Mouse (Mus musculus) hindbrain, embryonic 14.5 days (tissue): ENCODE measurements around the gene Rps6kl1. TPM values are rescaled to one million over a fixed set of nuclear protein-coding genes. Genes with fewer than 3 reads are reported as not detected.

Experiments used
- ATAC-seq: fragments of 200-750 bp; cut with Nextera tagmentation; 2 replicates; pipeline ENCODE4 v1.8.0; 2017; ENCODE audit warnings: moderate number of reproducible peaks, mild to moderate bottlenecking, moderate TSS enrichment, moderate library complexity; ENCODE audit not compliant: low FRiP score
- DNase-seq: peaks from one replicate; pipeline ENCODE4 v3.0.0-alpha.2; 2015; ENCODE audit warnings: low spot score
- H3K27ac ChIP-seq: fragments of 300-500 bp; sonication (generic); 2 replicates; pipeline ENCODE4 v1.5.1; 2014; ENCODE audit warnings: mild to moderate bottlenecking, moderate library complexity
- H3K27me3 ChIP-seq: fragments of 300-500 bp; sonication (generic); 2 replicates; pipeline ENCODE4 v1.6.1; 2014; ENCODE audit warnings: mild to moderate bottlenecking, low read length, mixed read lengths; ENCODE audit not compliant: control insufficient read depth, insufficient read depth
- H3K36me3 ChIP-seq: fragments of 300-500 bp; sonication (generic); replicated peaks from 2 replicates; pipeline ENCODE4 v1.6.1; 2014; ENCODE audit not compliant: control insufficient read depth, insufficient read depth
- H3K4me1 ChIP-seq: fragments of 300-500 bp; sonication (generic); replicated peaks from 2 replicates; pipeline ENCODE4 v1.6.1; 2014; ENCODE audit warnings: antibody characterized with exemption, low read length, mixed read lengths; ENCODE audit not compliant: control insufficient read depth, insufficient read depth
- H3K4me2 ChIP-seq: fragments of 300-500 bp; sonication (generic); replicated peaks from 2 replicates; pipeline ENCODE4 v1.6.1; 2014; ENCODE audit warnings: mild to moderate bottlenecking, moderate library complexity
- H3K4me3 ChIP-seq: fragments of 300-500 bp; sonication (generic); replicated peaks from 2 replicates; pipeline ENCODE4 v1.5.1; 2014; ENCODE audit warnings: mild to moderate bottlenecking, low read length
- H3K9ac ChIP-seq: fragments of 300-500 bp; sonication (generic); 2 replicates; pipeline ENCODE4 v1.6.1; 2014
- H3K9me3 ChIP-seq: fragments of 300-500 bp; sonication (generic); 2 replicates; pipeline ENCODE4 v1.6.1; 2016; ENCODE audit warnings: low read length; ENCODE audit not compliant: control insufficient read depth
- WGBS: fragments of 180-500 bp; shearing (Covaris S2); extraction: QIAGEN DNeasy Blood & Tissue Kit; methylation state at CpG from one replicate; pipeline ENCODE4 v1.1.7; 2014; 5-methylcytosine and 5-hydroxymethylcytosine counted together
- polyA plus RNA-seq: library from polyadenylated mRNA; unstranded; fragments of >200 nt; fragmentation: Nextera tagmentation; extraction: Ambion mirVana; gene quantifications from 2 replicates; pipeline ENCODE4 v1.2.1, GENCODE M21; 2014

Gene Rps6kl1
- polyA plus RNA-seq, 1 experiment from 2014 or later, result 22.9 TPM

GRCm38 (mm10) chr12:85177740-85178239 is 26.7 kb upstream of the Rps6kl1 start, which contains the start of gene Pgf:
Gene Pgf (minus strand): TSS chr12:85177790.
- H3K4me2 ChIP-seq, result peak within 1 kb of the TSS; percentile 53
- no peaks in the 10 kb centered on the region for H3K36me3 ChIP-seq
- H3K27ac ChIP-seq, result 0 out of 2 replicates have a peak within 1 kb of the TSS, but pooled peaks have one; percentile 14
- ATAC-seq, result no peak
- 77% methylated on average over 10 of the region's 10 CpGs for whole genome bisulfite sequencing
- peaks cover 38% of the 10 kb centered on the region for H3K4me1 ChIP-seq
- no peak for DNase-seq
- H3K4me3 ChIP-seq, result peak within 1 kb of the TSS; percentile 19
- H3K27me3 ChIP-seq, result peaks cover 10% of the 10 kb centered on the region
- H3K9me3 ChIP-seq, result no peaks in the 10 kb centered on the region
- H3K9ac ChIP-seq, result peak within 1 kb of the TSS; percentile 34; the same call in 1 of the 2 replicates

GRCm38 (mm10) chr12:85176846-85177523 is 25.9 kb upstream of the Rps6kl1 start:
- ATAC-seq (no peak), DNase-seq (no peak)
- peak overlapping the region; percentile 19 for H3K4me3 ChIP-seq
- WGBS, result 4% methylated on average over 32 of the region's 32 CpGs
- H3K27ac ChIP-seq, result no peak overlapping the region
- peaks cover 30% of the 10 kb centered on the region for H3K4me1 ChIP-seq
- peaks cover 10% of the 10 kb centered on the region for H3K27me3 ChIP-seq
- peak overlapping the region; percentile 34; the same call in 1 of the 2 replicates for H3K9ac ChIP-seq
- H3K36me3 ChIP-seq, result no peaks in the 10 kb centered on the region
- no peaks in the 10 kb centered on the region for H3K9me3 ChIP-seq
- H3K4me2 ChIP-seq, result peak overlapping the region; percentile 53

GRCm38 (mm10) chr12:85175926-85176845 is 25.1 kb upstream of the Rps6kl1 start:
- Histone ChIP-seq H3K4me1 (peaks cover 27% of the 10 kb centered on the region), H3K9ac (0 out of 2 replicates have a peak overlapping the region, but pooled peaks have one; percentile 25), H3K27ac (peak overlapping the region; percentile 14; the same call in 1 of the 2 replicates), H3K9me3 (no peaks in the 10 kb centered on the region), H3K4me3 (peak overlapping the region; percentile 19), H3K4me2 (peak overlapping the region; percentile 53), H3K27me3 (peaks cover 10% of the 10 kb centered on the region), H3K36me3 (no peaks in the 10 kb centered on the region)
- 14% methylated on average over 11 of the region's 11 CpGs for WGBS
- ATAC-seq, result peak; percentile 79
- DNase-seq, result peak; percentile 68

- Histone ChIP-seq H3K36me3 (no peaks in the 10 kb centered on the region), H3K4me1 (peaks cover 27% of the 10 kb centered on the region), H3K27me3 (peaks cover 10% of the 10 kb centered on the region), H3K27ac (peak overlapping the region; percentile 14; the same call in 1 of the 2 replicates), H3K4me3 (peak overlapping the region; percentile 19; the same call in 1 of the 2 replicates), H3K9me3 (no peaks in the 10 kb centered on the region), H3K4me2 (peak overlapping the region; percentile 53), H3K9ac (peak overlapping the region; percentile 29; the same call in 1 of the 2 replicates)
- no peak for DNase-seq
- ATAC-seq, result no peak
- WGBS, result 50% methylated on average over 16 of the region's 16 CpGs
Observed at GRCm38 (mm10) chr12:85175087-85175675, 24.1 kb upstream of the Rps6kl1 start.

GRCm38 (mm10) chr12:85174016-85174415 is 23.0 kb upstream of the Rps6kl1 start:
- H3K4me3 ChIP-seq, result no peak overlapping the region
- peaks cover 27% of the 10 kb centered on the region for H3K4me1 ChIP-seq
- 64% methylated on average over 7 of the region's 7 CpGs for WGBS
- no peaks in the 10 kb centered on the region for H3K9me3 ChIP-seq
- no peak overlapping the region for H3K27ac ChIP-seq
- DNase-seq (no peak), ATAC-seq (no peak)
- H3K4me2 ChIP-seq, result 0 out of 2 replicates have a peak overlapping the region, but pooled peaks have one; percentile 4
- H3K9ac ChIP-seq, result no peak overlapping the region
- no peaks in the 10 kb centered on the region for H3K36me3 ChIP-seq
- H3K27me3 ChIP-seq, result peaks cover 10% of the 10 kb centered on the region

GRCm38 (mm10) chr12:85170948-85171307 is 19.9 kb upstream of the Rps6kl1 start:
- Histone ChIP-seq H3K4me3 (no peak overlapping the region), H3K27me3 (no peaks in the 10 kb centered on the region), H3K4me2 (no peak overlapping the region), H3K9me3 (no peaks in the 10 kb centered on the region), H3K36me3 (no peaks in the 10 kb centered on the region), H3K27ac (no peak overlapping the region), H3K9ac (no peak overlapping the region), H3K4me1 (peaks cover 10% of the 10 kb centered on the region)
- ATAC-seq, result no peak
- DNase-seq, result no peak
- 78% methylated on average over 3 of the region's 3 CpGs for WGBS

- no peak overlapping the region for H3K9ac ChIP-seq
- no peak overlapping the region for H3K4me2 ChIP-seq
- DNase-seq, result no peak
- no peaks in the 10 kb centered on the region for H3K36me3 ChIP-seq
- H3K27me3 ChIP-seq, result no peaks in the 10 kb centered on the region
- no peaks in the 10 kb centered on the region for H3K9me3 ChIP-seq
- 86% methylated on average over 11 of the region's 11 CpGs for WGBS
- H3K27ac ChIP-seq, result no peak overlapping the region
- H3K4me1 ChIP-seq, result peaks cover 5% of the 10 kb centered on the region
- no peak overlapping the region for H3K4me3 ChIP-seq
- no peak for ATAC-seq
Observed at GRCm38 (mm10) chr12:85170284-85170947, 19.4 kb upstream of the Rps6kl1 start.

GRCm38 (mm10) chr12:85169877-85170276 is 18.8 kb upstream of the Rps6kl1 start:
- Histone ChIP-seq H3K27me3 (no peaks in the 10 kb centered on the region), H3K36me3 (no peaks in the 10 kb centered on the region), H3K4me3 (no peak overlapping the region), H3K4me1 (no peaks in the 10 kb centered on the region; the same call in 1 of the 2 replicates), H3K4me2 (peak overlapping the region; percentile 44; the same call in 1 of the 2 replicates), H3K9me3 (no peaks in the 10 kb centered on the region), H3K27ac (no peak overlapping the region), H3K9ac (no peak overlapping the region)
- 48% methylated on average over 3 of the region's 3 CpGs for WGBS
- DNase-seq (no peak), ATAC-seq (peak; percentile 44; the same call in 1 of the 2 replicates)
